9 mouse cellular contexts compared by ENCODE assay signal in genomic region chr3:95659948-95660347, GRCm38 (mm10). TPM values are rescaled to one million over a fixed set of nuclear protein-coding genes. Genes with fewer than 3 reads are reported as not detected.
DNase-seq lines count a peak whose midpoint lies in the region; ATAC-seq and TF ChIP-seq lines count a peak whose summit lies in the region.
"Had no signal": no experiment of that assay in that cellular context is flagged by ENCODE, and none has a peak within 500 bp of the region (broad histone marks: within the 10 kb centered on the region; RNA-seq: fewer than 3 reads in every experiment).

No protein-coding gene starts in this region.

- WGBS in kidney, adult 2 months = 1% methylated on average over 8 of the region's 8 CpGs
- WGBS in bone marrow, adult 2 months = 1% methylated on average over 8 of the region's 8 CpGs
- WGBS in hindbrain, embryonic 13.5 days = 3% methylated on average over 8 of the region's 8 CpGs
- 3% methylated on average over 8 of the region's 8 CpGs for whole genome bisulfite sequencing in midbrain, embryonic 13.5 days

- no peak for TF ChIP-seq CTCF in kidney, adult 2 months (conservative IDR thresholded peaks at IDR 0.05; ENCODE audit: insufficient read depth, insufficient read length, low read depth, low read length)
- TF ChIP-seq CTCF in bone marrow, adult 2 months (IDR thresholded peaks at IDR 0.05; ENCODE audit: control insufficient read depth, insufficient read depth, low read length) = no peak

- DNase-seq in kidney, adult 2 months = no peak
- DNase-seq in kidney, postnatal 36 days = no peak
- DNase-seq in frontal cortex, postnatal 25 days (ENCODE audit: low spot score in 2 of 2) = no peak
- DNase-seq in cerebellum, adult 8-10 months = no peak

- H3K27me3 ChIP-seq in kidney, adult 2 months (replicated peaks; ENCODE audit: control insufficient read depth, insufficient read depth, low read length) = no peaks in the 10 kb centered on the region
- H3K27me3 ChIP-seq in hindbrain, embryonic 13.5 days = no peaks in the 10 kb centered on the region
- H3K27me3 ChIP-seq in midbrain, embryonic 13.5 days = no peaks in the 10 kb centered on the region
- H3K27me3 ChIP-seq: Patski had no signal

- peaks cover 16% of the 10 kb centered on the region for H3K36me3 ChIP-seq in kidney, adult 2 months (ENCODE audit: control insufficient read depth, insufficient read depth, low read length)
- peaks cover 39% of the 10 kb centered on the region for H3K36me3 ChIP-seq in hindbrain, embryonic 13.5 days
- peaks cover 29% of the 10 kb centered on the region for H3K36me3 ChIP-seq in midbrain, embryonic 13.5 days

- H3K4me3 ChIP-seq in kidney, adult 2 months (ENCODE audit: insufficient read depth, low read depth, low read length) = peak overlapping the region; percentile 94
- peak overlapping the region; percentile 78 for H3K4me3 ChIP-seq in bone marrow, adult 2 months (replicated peaks; ENCODE audit: control insufficient read depth, low read depth, low read length)
- H3K4me3 ChIP-seq in hindbrain, embryonic 13.5 days = peak overlapping the region; percentile 99
- peak overlapping the region; percentile 98 for H3K4me3 ChIP-seq in midbrain, embryonic 13.5 days (replicated peaks)

- no peaks in the 10 kb centered on the region for H3K9me3 ChIP-seq in hindbrain, embryonic 13.5 days
- H3K9me3 ChIP-seq in midbrain, embryonic 13.5 days = no peaks in the 10 kb centered on the region

- H3K27ac ChIP-seq in kidney, adult 2 months (ENCODE audit: insufficient read depth, low read depth, low read length) = peak overlapping the region; percentile 99
- H3K27ac ChIP-seq in bone marrow, adult 2 months (ENCODE audit: control insufficient read depth, insufficient read depth, low read depth, low read length, poor library complexity) = peak overlapping the region; percentile 100; the same call in 1 of the 2 replicates
- H3K27ac ChIP-seq in hindbrain, embryonic 13.5 days = peak overlapping the region; percentile 99
- peak overlapping the region; percentile 99 for H3K27ac ChIP-seq in midbrain, embryonic 13.5 days

- TF ChIP-seq POLR2A in kidney, adult 2 months (IDR thresholded peaks at IDR 0.05; ENCODE audit: low read depth, low read length) = no peak
- TF ChIP-seq POLR2A in bone marrow, adult 2 months (IDR thresholded peaks at IDR 0.05; ENCODE audit: borderline replicate concordance, control insufficient read depth, low read depth, low read length) = no peak

- peak overlapping the region; percentile 100 for H3K9ac ChIP-seq in hindbrain, embryonic 13.5 days
- peak overlapping the region; percentile 100 for H3K9ac ChIP-seq in midbrain, embryonic 13.5 days (replicated peaks)

- H3K4me1 ChIP-seq in kidney, adult 2 months (ENCODE audit: control insufficient read depth, insufficient read depth, low read length) = peaks cover 32% of the 10 kb centered on the region
- peaks cover 7% of the 10 kb centered on the region for H3K4me1 ChIP-seq in bone marrow, adult 2 months (ENCODE audit: control insufficient read depth, insufficient read depth, low read length)
- peaks cover 50% of the 10 kb centered on the region for H3K4me1 ChIP-seq in hindbrain, embryonic 13.5 days (replicated peaks)
- peaks cover 49% of the 10 kb centered on the region for H3K4me1 ChIP-seq in midbrain, embryonic 13.5 days (replicated peaks)

- no peak for ATAC-seq in hindbrain, embryonic 13.5 days (ENCODE audit: low FRiP score)
- no peak for ATAC-seq in midbrain, embryonic 13.5 days
- no peak for ATAC-seq in megakaryocyte-erythroid progenitor cell, adult 5-6 weeks (replicated peaks; ENCODE audit: low FRiP score, low TSS enrichment, poor library complexity, severe bottlenecking)

- H3K4me2 ChIP-seq in hindbrain, embryonic 13.5 days = peak overlapping the region; percentile 63
- peak overlapping the region; percentile 96 for H3K4me2 ChIP-seq in midbrain, embryonic 13.5 days (replicated peaks)

RNA-seq across cellular contexts. Expression of gene Mcl1, which starts 1.4 kb away (rescaled TPM):
- 31.9 and 43.0 TPM in 2 replicates for polyA plus RNA-seq in kidney, adult 2 months (2012; rRNA removed)
- polyA plus RNA-seq in bone marrow, adult 2 months (2011; ENCODE audit: insufficient read depth, insufficient read length, low replicate concordance, missing spikeins) = 88.8 and 134 TPM in 2 replicates
- polyA plus RNA-seq in hindbrain, embryonic 13.5 days (2015; fragmentation: Nextera tagmentation; extraction: Ambion mirVana) = 49.3 and 54.2 TPM in 2 replicates
- 46.9 and 56.3 TPM in 2 replicates for polyA plus RNA-seq in midbrain, embryonic 13.5 days (2015; fragmentation: Nextera tagmentation; extraction: Ambion mirVana)
- 76.0 and 78.6 TPM in 2 replicates for total RNA-seq in megakaryocyte-erythroid progenitor cell, adult 5-6 weeks (2014; fragmentation: Nextera tagmentation)
- total RNA-seq in megakaryocyte-erythroid progenitor cell, adult 5-6 weeks (2017) = 107 and 132 TPM in 2 replicates

RNA-seq across cellular contexts. Expression of gene Adamtsl4, which starts 27.8 kb away (rescaled TPM):
- 5.2 and 6.0 TPM in 2 replicates for polyA plus RNA-seq in kidney, adult 2 months (2012; rRNA removed)
- 1.9 and 2.7 TPM in 2 replicates for polyA plus RNA-seq in bone marrow, adult 2 months (2011; ENCODE audit: insufficient read depth, insufficient read length, low replicate concordance, missing spikeins)
- polyA plus RNA-seq in hindbrain, embryonic 13.5 days (2015; fragmentation: Nextera tagmentation; extraction: Ambion mirVana) = 0.98 and 1.0 TPM in 2 replicates
- 0.68 and 1.9 TPM in 2 replicates for polyA plus RNA-seq in midbrain, embryonic 13.5 days (2015; fragmentation: Nextera tagmentation; extraction: Ambion mirVana)
- 0.20 TPM in 1 of 2 replicates, not detected in the other for total RNA-seq in megakaryocyte-erythroid progenitor cell, adult 5-6 weeks (2014; fragmentation: Nextera tagmentation)
- not detected in 2 replicates for total RNA-seq in megakaryocyte-erythroid progenitor cell, adult 5-6 weeks (2017)

RNA-seq across cellular contexts. Expression of gene Ensa, which starts 35.2 kb away (rescaled TPM):
- polyA plus RNA-seq in kidney, adult 2 months (2012; rRNA removed) = 9.9 and 13.2 TPM in 2 replicates
- 29.3 and 36.2 TPM in 2 replicates for polyA plus RNA-seq in bone marrow, adult 2 months (2011; ENCODE audit: insufficient read depth, insufficient read length, low replicate concordance, missing spikeins)
- 106 and 108 TPM in 2 replicates for polyA plus RNA-seq in hindbrain, embryonic 13.5 days (2015; fragmentation: Nextera tagmentation; extraction: Ambion mirVana)
- 116 TPM in 2 replicates for polyA plus RNA-seq in midbrain, embryonic 13.5 days (2015; fragmentation: Nextera tagmentation; extraction: Ambion mirVana)
- 38.7 and 39.4 TPM in 2 replicates for total RNA-seq in megakaryocyte-erythroid progenitor cell, adult 5-6 weeks (2014; fragmentation: Nextera tagmentation)
- total RNA-seq in megakaryocyte-erythroid progenitor cell, adult 5-6 weeks (2017) = 64.8 and 65.4 TPM in 2 replicates
